Mouse (Mus musculus) spleen, adult 18-20 months (tissue): Measurements from ENCODE around the gene Pid1.

Experiments used
- DNase-seq, 2 experiments: peaks; one replicate each; pipeline ENCODE4 v3.0.0; 2022; ENCODE audit warnings: mixed read lengths in 2 of 2

Gene Pid1

DNA sequence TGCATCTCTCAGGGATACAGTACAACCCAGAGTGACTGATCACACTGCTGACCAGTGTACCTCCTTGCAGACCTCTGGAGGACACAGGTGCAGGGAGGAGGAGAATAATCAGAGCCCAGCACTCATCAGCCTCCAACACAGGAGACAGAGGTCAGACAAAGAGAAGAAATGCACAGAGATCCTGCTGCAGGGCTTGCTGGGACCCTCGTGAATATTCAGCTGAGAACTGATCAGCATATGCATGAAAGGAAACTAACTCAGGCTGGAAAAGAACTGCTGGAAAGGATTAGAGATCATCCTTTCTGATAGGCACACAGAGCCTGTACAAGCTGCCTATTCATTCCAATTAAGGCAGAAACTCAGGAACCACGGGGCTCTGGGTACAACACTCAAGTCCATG lies 186.9 kb downstream of the Pid1 start:
- no peak for DNase-seq

DNA sequence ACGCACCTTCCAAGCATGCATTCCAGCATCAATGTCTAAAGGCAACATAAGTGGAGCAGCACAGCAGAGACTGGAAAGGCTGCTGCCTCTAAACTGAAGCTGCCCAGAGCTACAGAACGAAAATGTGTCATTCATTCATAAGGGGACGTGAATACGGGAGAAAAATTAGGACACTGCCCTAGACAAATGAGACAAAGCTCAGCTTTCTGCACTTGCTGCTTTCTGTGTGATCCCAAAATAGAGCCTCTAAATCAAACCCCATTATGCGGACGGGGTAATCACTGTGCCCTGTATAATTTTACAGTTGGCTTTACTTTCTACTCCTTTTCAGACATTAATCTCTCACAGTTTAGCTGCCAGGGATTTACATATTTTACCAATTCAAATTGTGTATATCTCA lies 191.0 kb downstream of the Pid1 start:
- DNase-seq: no peak

DNA sequence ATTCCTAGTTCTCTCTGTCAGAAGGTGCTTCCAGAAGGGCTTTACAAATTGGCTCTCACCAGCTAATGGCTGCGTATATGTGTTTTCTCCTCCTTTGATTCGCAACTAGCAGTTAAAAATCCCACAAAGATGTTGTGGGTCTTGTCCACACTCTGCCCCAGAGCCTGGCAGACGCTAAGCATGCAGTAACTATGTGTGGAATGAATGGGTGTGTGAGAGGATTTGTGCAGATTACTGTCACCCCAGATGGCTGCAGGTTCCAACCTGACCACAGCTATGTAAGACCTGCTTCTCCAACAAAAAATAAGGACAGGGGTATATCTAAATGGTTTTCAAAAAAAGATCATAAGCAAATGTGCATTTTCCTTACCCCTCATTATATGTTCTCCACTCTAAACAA lies 206.2 kb downstream of the Pid1 start:
- DNase-seq: no peak

DNA sequence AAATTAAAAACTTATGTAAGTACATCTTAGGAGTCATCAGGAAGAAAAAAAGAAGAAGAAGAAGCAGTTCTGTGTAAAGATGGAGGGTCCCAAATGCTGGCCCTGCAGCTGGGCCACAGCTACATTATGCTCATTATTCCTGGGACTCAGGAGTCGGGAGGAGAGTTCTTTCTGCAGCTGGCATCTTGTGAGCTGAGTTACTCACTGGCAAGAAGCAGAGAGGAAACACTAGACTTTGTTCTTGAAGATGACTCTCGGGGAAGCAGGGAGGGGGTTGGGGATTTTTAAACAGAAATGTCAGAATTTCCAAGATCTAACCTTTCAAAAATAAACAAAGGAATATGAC lies 208.4 kb downstream of the Pid1 start:
- no peak for DNase-seq

DNA sequence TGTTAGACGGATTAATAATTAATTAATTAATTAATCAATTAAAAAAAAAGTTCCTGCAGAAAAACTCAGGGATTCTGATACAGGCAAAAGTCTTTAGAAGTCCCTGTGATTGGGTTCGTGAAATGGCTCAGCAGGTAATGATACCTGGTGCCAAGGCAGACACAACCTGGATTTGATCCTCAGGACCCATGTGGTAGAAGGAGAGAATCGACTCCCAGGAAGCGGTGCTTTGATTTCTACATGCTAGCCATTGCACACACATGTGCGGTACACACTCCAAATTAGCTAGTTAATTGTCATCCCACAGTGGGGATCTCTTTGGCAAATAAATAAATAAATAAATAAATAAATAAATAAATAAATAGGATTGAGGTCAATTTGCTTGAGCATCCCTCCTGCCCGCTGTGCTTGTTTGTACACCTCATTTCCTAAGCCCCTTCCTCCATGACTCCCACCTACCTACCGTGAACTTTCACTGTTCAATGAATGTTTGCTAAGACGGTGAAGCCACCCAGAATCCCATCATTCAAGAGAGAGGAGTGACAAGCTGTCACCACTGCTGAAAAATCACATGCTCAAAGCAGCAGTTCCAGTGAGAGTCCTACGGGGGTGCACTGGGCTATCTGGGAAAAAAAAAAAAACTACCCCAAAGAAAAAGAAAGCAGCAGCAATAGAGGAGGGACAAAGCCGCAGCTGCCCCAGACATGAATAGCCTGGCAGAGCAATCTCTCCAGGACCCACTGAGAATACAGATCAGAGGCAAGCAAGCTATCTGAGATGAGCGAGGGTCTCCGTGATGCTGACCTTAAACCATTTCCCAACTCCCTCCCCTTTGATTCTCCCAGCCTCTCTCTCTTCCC lies 209.0 kb downstream of the Pid1 start:
- DNase-seq: no peak

DNA sequence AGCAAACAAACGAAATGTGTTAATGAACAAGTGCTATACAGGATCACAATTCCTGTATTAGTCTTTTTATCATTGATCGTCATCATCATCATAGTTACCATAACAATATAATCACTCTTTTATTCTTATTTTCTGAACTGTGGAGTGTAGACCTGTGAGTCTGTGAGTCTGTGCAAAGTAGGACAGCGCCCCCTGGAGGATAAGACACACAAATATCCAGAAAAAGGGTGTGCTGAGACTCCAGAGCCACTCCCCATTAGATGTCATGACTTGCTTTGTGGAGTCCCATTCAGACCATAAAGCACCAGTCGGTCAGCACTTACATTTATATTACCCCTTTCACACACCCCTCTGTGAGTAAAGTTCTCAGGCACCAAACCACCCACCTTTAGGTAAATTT lies 210.0 kb downstream of the Pid1 start:
- no peak for DNase-seq

DNA sequence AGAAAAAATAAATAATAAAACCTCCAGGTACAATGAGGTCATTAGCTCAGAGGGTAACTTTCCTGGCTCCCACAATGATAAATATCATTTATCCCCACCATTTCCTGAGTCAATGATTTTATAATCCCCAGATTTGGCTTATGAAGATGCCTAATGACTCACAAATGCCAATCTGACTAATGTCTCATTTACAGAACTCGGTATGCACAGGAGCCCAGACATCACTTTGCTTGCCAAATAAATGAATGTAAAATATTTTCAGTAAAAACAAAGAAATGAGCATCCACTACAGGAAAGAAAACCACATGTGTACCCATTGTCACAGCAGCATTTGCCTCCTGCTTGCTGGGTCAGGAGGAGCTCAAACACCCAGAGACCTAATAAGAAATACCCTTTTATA lies 222.4 kb downstream of the Pid1 start:
- no peak for DNase-seq

DNA sequence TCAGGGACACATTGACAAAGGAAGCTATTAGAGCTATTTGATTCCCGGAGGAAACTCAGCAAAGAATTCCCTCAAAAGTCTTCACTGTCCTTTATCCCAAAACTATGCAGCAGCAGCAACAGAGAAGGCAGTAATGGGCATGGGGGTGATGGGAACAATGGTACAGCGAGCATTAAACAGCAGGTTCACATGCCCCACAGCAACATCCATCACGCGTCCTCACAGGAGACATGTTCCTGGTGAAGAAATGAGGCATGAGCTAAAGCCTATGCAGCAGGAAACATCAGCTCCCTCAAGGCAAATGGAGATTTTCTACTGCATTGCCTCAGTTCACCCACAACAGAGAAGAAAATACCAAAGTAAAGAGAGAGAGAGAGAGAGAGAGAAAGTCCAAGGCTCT lies 231.5 kb downstream of the Pid1 start:
- DNase-seq: no peak

DNA sequence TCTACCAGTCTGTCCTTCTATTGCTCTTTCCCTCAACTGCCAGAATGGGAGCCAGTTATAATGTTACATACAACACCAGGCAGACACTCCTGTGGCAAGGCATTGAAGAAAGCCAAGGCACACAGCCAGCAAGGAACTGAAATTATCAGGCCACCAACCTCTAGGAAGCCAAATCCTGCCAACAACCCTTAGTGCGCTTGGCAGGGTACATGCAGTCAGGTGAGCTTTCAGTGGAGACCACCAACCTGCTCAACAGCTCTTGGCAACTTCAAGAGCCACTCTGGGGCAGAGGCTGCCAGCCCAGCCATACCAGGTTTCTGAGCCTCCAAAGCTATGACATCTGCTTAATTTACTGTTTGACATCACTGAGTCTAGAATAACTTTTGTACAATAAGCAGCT lies 232.2 kb downstream of the Pid1 start:
- DNase-seq: no peak

DNA sequence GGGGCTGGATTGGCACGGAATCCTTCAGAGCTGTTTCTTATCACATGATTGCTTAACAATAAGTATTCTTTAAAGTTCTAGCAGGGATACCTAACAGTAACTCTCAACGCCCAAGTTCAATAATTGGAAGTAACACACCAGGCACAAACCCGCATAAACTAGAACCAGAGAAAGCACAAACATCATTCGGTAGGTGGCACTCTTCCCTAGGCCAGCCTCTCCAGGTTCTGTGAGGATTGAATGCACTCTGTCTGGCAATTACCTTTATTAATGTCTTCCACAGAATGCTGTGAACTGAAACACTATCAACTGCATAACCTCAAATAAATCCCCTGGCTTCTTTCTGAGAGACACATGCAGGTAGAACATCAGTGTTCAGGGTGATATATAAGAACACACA lies 235.5 kb downstream of the Pid1 start:
- DNase-seq: no peak

DNA sequence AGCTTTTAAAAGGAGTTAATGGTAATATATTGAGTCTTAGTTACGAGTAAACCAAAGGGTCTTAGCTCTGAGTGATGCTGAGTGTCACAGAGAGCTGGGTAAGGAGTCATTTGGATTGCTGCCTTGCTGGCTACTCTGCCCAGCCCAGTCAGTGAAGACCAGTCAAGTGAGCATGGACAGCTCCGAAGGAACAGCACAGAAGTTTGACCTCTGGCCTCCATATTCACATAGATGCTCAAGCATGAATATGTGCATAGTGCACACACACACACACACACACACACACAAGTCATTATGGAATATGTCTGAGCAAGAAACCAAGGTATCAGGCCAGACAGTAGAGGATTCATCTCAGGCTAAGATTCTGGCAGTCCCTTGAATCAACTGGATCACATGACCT lies 244.7 kb downstream of the Pid1 start:
- DNase-seq: no peak

DNA sequence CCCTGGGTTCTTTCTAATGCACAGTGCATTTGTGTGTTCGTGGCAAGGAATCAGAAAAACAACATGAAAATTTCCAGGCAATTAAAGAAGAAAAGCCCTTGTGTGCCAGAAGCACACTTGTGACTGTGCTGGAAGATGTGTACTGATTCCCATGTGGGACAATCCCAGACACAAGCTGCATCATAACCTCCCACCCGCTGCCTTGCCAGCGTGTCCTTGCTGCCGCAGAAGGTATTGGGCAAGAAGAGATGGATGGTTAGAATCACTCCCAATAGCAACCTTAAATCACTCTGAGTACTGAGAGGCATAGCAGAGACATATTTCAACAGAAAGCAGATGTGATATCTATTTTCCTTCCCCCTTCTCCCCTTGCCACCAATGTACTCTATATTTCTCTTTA lies 257.2 kb downstream of the Pid1 start:
- DNase-seq: no peak

DNA sequence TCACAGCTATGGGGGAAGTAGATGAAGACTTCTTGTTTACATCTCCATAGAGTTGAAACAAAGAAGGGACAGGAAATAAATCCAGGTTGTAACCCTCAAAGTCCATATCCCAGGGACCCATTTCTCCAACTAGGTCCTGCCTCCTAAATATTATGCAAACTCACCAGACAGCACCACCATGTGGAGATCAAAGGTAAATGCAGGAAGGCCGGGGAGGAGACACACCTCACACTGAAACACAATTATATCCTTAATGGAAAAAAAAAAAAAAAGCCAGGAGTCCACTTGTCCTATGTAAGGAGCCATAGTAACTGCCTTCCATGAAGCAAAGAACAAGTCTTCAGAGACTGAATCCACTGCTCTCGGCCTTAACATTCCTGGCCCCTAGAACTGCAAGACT lies 261.9 kb downstream of the Pid1 start:
- DNase-seq: no peak

DNA sequence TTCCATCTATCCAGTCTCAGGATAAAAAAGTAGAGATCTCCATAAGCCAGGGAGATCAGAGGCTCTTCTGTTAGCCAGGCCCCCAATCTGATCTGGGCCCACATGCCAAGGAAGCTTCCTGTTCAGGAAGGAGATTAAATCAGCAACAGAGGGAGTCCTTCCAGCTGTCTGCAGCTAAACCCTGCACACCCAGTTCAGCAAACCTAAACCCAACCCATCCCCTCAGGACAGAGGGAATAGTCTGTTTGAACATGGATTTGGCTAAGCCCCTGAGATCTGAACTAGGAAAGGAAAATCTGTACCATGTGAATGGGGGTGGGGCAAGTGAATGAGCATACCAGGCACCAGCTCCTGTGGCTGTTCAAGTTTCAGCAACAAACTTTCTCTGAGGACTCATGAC lies 266.6 kb downstream of the Pid1 start:
- DNase-seq: no peak

DNA sequence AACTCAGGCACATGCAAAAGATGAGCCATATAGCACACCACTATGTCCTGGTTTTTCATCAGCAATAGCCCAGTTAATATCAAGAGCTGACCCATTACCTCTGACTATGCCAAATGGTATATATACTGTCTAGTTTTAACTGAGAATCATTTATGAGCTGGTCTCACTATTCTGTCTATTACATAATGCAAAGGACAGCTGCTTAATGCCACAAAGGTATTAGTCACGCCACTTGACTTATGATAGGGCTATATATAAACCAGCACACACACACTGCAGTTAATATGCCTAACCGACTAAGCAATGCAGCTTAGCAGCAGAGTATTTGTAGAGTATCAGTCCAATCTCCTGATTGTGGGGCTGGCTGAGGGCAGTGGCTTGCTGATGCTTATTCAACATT lies 270.7 kb downstream of the Pid1 start:
- DNase-seq: no peak

DNA sequence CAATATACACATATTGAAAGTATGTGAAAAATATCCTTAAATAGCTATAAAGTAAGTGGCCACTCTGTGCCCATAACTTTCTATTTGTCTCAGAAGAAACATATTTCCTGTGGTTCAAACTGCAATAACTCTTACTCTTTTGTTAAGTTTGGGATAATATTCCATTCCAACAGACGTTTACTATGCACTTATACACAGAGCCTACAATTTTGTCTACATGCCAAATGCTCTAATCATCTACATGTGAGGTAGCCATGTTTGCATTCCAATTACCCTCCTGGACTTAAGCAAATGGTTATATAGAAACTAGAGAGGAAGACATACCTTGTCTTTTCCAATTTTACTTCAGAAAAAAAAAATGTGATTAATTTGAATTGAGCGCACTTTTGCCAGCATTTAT lies 274.3 kb downstream of the Pid1 start:
- DNase-seq: no peak

DNA sequence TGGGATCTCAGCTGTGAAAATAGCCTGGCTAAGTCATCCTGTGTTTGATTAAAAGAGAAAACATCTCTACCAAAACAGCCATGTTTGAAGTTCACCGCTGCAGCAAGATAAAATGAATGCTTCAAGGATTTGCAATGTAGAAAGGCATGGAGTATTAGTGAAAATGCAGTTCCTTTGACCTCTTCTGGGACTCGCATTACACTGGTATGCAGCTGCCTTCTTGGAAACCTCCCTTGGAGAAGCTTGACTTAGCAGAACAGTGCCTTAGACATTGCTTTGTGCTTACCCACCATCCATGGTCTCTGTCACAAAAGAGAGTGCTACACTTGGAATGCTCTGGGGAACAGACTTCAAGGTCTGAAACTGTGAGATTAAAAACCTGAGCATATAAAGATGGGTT lies 276.0 kb downstream of the Pid1 start:
- no peak for DNase-seq

DNA sequence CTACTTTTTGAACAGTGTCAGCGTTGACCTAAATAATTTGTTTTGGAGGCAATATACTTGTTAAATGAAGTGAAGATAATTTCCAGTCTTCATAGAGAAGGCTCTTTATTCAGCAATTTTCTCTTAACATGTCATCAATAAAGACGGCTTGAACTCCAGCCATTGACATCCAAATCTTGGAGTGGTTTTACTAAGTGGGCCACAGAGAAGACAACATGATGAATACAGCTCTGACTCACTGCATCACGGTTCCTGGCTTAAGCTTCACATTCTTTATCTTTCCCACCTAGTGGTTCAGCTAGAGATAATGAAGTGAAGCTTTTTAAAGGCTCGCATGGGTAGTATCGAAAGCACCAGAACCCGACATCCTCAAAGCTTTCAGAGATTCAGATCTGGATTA lies 276.7 kb downstream of the Pid1 start:
- no peak for DNase-seq

DNA sequence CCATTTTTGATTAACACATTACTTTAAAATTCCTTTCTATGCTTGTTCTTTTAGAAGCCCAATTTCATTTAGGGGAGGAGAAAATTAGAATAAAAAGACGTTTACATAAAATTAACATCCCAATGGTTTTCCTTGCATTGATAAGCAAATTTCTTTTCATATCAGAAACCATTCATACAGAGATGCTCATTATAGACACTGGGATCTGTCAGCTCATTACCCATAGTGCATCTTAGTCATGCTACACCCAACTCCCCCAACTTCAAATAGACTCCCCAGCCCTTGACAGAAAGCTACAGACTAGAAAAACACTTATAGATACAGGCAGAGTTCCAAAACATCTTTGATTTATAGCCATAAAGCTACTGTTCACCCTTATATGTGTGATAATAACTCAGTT lies 277.5 kb downstream of the Pid1 start:
- no peak for DNase-seq

DNA sequence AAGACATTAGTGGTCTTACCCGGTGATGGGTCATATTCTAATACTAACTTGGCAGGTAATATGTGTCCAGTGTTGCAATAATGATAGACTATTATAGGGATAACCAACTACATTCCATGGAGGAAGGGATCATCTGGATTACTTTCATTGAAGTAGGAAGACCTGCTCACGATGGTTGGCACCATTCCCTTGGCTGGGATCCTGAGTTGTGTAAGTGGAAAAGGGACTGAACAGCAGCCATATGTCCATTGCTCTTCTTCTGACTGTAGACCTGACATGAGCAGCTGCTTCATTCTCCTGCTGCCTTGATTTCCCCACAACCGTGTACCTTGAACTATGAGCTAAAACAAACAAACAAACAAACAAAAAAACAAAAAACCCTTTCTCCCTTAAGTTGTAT lies 278.6 kb downstream of the Pid1 start:
- no peak for DNase-seq

DNA sequence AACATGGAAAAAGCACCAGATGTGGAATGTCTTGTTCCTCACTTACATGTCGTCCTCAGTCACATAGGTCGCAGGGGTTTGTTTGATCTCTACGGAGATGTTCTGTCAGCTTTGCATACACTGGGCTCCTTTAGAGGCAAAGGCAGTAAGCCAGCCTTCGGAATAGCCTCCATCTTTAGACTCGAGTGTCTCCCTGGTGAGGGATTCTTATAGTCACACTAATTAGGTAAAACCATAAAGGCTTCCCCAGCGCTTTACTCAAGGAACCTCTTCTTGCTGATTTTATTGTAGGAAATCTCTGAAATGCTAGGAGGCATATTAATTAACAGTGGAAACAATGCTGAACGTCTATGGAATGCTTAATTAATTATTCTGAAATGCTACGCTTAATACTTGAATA lies 284.4 kb downstream of the Pid1 start:
- DNase-seq: no peak

DNA sequence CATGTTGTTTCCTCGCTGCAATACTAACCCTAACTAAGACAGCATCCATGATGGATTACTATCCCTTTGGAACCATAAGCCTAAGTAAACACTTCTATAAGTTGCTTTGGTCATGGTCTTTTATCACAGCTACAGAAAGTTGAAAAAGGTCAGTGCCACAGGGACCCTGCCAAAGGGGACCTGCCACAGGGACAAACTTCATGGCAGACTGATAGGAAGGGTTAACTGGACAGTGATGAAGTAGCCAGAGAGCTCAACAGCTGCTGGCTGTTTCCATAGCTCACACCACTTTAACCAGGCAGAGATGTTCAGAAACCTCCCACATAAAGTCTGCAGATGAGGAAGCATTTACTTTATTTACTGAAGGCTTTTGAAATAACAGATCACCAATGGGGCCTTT lies 287.0 kb downstream of the Pid1 start:
- no peak for DNase-seq

DNA sequence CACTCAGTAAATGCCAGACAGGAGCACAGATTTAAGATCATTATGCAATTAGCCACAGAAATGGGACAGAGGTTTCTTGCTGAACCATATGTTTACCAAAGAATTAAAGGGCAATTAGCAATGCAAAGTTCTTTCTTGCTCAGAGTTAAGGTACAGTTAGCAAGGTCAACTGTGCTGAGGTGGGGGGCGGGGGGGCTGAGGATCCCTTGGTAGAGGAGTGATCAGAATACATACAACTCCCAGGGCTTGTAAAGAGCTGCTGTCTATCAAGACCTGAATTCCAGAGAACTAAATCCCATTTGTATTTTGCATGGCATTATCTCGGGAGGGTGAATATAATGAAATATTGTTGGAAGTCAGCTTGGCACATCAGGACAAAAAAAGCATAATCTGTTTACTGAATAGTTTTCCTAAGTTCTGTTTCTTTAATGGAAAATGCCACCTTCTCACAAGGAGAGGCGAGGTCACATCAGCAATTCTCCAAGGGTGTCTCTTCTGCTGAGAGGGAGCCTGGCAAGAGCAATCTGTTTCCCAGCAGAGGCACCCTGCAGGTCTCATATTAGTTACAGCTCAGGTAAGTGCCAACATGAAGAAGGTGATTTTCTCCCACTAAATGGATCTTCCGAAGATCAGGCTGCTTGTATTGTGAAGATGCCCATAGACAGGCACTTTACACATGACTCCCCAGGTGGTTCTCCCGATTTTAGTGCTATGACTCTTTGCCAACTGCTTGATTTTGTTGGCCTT lies 306.9 kb downstream of the Pid1 start:
- DNase-seq: no peak

DNA sequence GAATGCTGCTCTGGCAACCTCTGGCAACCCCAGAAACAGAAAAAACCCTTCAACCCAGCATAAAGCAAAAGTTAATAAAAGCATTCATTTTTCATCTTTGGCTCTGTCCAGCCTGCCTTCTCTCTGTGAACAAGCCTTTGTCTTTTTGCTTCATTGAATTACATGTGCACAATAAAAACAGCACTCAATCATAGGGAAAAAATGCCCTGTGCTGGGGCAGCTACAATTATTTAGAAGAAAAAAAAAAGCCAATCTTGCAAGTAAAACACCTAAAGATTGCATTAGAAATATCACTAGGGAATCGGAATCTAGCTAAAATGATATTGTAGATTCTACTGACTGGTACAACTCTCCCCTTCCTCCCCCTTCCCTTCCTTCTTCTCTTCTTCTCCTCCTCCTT lies 307.7 kb downstream of the Pid1 start:
- no peak for DNase-seq

DNA sequence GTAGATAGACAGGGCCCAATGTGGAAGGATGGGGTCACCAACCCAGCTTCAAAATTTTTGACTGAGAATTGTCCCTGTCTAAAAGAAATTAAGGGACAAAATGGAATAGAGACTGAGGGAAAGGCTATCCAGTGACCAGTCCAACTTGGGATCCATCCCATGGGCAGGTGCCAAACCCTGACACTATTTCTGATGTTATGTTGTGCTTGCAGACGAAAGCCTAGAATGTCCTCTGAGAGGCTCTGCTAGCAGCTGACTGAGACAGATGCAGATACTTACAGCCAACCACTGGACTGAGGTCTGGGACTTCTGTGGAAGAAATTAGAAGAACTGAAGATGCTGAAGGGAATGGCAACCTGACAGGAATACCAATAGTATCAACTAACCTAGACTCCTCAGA lies 338.2 kb downstream of the Pid1 start:
- DNase-seq: no peak
